Mouse (Mus musculus) lung, postnatal 0 days (tissue): Measurements from ENCODE around the gene Usp31. TPM values are rescaled to one million over a fixed set of nuclear protein-coding genes. Genes with fewer than 3 reads are reported as not detected.

Experiments used
- ATAC-seq: fragments of 200-750 bp; cut with Nextera tagmentation; 2 replicates; pipeline ENCODE4 v1.8.0; 2017; ENCODE audit warnings: moderate library complexity
- DNase-seq: peaks from one replicate; pipeline ENCODE4 v3.0.0-alpha.2; 2016; ENCODE audit warnings: low spot score
- H3K27ac ChIP-seq: fragments of 300-500 bp; sonication (generic); 2 replicates; pipeline ENCODE4 v1.5.1; 2014; ENCODE audit warnings: antibody characterized with exemption, mild to moderate bottlenecking, low read length, mixed read lengths
- H3K27me3 ChIP-seq: fragments of 300-500 bp; sonication (generic); replicated peaks from 2 replicates; pipeline ENCODE4 v1.6.1; 2014; ENCODE audit warnings: low read length, mixed read lengths; ENCODE audit not compliant: insufficient read depth
- H3K36me3 ChIP-seq: fragments of 300-500 bp; sonication (generic); 2 replicates; pipeline ENCODE4 v1.6.1; 2014; ENCODE audit warnings: low read length, mixed read lengths; ENCODE audit not compliant: insufficient read depth
- H3K4me1 ChIP-seq: fragments of 300-500 bp; sonication (generic); 2 replicates; pipeline ENCODE4 v1.6.1; 2014; ENCODE audit warnings: antibody characterized with exemption, low read depth, low read length, mixed read lengths; ENCODE audit not compliant: insufficient read depth
- H3K4me2 ChIP-seq: fragments of 300-500 bp; sonication (generic); replicated peaks from 2 replicates; pipeline ENCODE4 v1.6.1; 2014; ENCODE audit warnings: low read depth, mild to moderate bottlenecking, low read length, moderate library complexity, mixed read lengths
- H3K4me3 ChIP-seq: fragments of 300-500 bp; sonication (generic); 2 replicates; pipeline ENCODE4 v1.5.1; 2014; ENCODE audit warnings: low read depth, low read length
- H3K9ac ChIP-seq: fragments of 300-500 bp; sonication (generic); replicated peaks from 2 replicates; pipeline ENCODE4 v1.6.1; 2014; ENCODE audit warnings: low read depth, mild to moderate bottlenecking
- H3K9me3 ChIP-seq: fragments of 300-500 bp; sonication (generic); 2 replicates; pipeline ENCODE4 v1.6.1; 2016; ENCODE audit warnings: low read length, mixed read lengths
- CTCF ChIP-seq: IDR thresholded peaks from 2 replicates; pipeline ENCODE4 v1.5.1; 2016; ENCODE audit warnings: antibody characterized with exemption, mild to moderate bottlenecking
- EP300 ChIP-seq: IDR thresholded peaks from 2 replicates; pipeline ENCODE4 v1.6.1; 2016; ENCODE audit warnings: antibody characterized with exemption, mild to moderate bottlenecking, control low read depth
- WGBS: fragments of 180-500 bp; shearing (Covaris S2); extraction: QIAGEN DNeasy Blood & Tissue Kit; methylation state at CpG from one replicate; pipeline ENCODE4 v1.1.7; 2014; 5-methylcytosine and 5-hydroxymethylcytosine counted together
- polyA plus RNA-seq: library from polyadenylated mRNA; unstranded; fragments of >200 nt; fragmentation: Nextera tagmentation; extraction: Ambion mirVana; gene quantifications from 2 replicates; pipeline ENCODE4 v1.2.1, GENCODE M21; 2015

Gene Usp31
- polyA plus RNA-seq, 1 experiment from 2014 or later = 1.5 TPM

GRCm38 (mm10) chr7:121601697-121602096 is 105.4 kb downstream of the Usp31 start:
- no peaks in the 10 kb centered on the region for H3K9me3 ChIP-seq
- ATAC-seq (no peak), DNase-seq (no peak)
- H3K36me3 ChIP-seq = no peaks in the 10 kb centered on the region
- 24% methylated on average over 4 of the region's 4 CpGs for WGBS
- H3K4me3 ChIP-seq = no peak overlapping the region
- no peak overlapping the region for H3K9ac ChIP-seq
- TF ChIP-seq CTCF (no peak), EP300 (no peak)
- no peaks in the 10 kb centered on the region for H3K4me1 ChIP-seq
- no peaks in the 10 kb centered on the region for H3K27me3 ChIP-seq
- no peak overlapping the region for H3K27ac ChIP-seq
- H3K4me2 ChIP-seq = no peak overlapping the region

- Histone ChIP-seq H3K27me3 (no peaks in the 10 kb centered on the region), H3K4me3 (no peak overlapping the region), H3K9ac (no peak overlapping the region), H3K27ac (no peak overlapping the region), H3K4me2 (no peak overlapping the region), H3K4me1 (no peaks in the 10 kb centered on the region), H3K9me3 (no peaks in the 10 kb centered on the region), H3K36me3 (no peaks in the 10 kb centered on the region)
- DNase-seq (peak; percentile 30), ATAC-seq (no peak)
- no peak for TF ChIP-seq EP300
- TF ChIP-seq CTCF = no peak
- WGBS = 63% methylated on average over 3 of the region's 3 CpGs
Measured at GRCm38 (mm10) chr7:121596401-121596800, 110.7 kb downstream of the Usp31 start.

GRCm38 (mm10) chr7:121595496-121595895 is 111.6 kb downstream of the Usp31 start:
- Histone ChIP-seq H3K27ac (no peak overlapping the region), H3K27me3 (no peaks in the 10 kb centered on the region), H3K9me3 (no peaks in the 10 kb centered on the region), H3K36me3 (no peaks in the 10 kb centered on the region), H3K4me2 (no peak overlapping the region), H3K4me1 (no peaks in the 10 kb centered on the region), H3K9ac (no peak overlapping the region), H3K4me3 (no peak overlapping the region)
- ATAC-seq = no peak
- no peak for DNase-seq
- WGBS = 74% methylated on average over 4 of the region's 4 CpGs
- TF ChIP-seq EP300 (no peak), CTCF (no peak)

- no peaks in the 10 kb centered on the region for H3K9me3 ChIP-seq
- WGBS = 73% methylated on average over 5 of the region's 5 CpGs
- TF ChIP-seq CTCF (no peak), EP300 (no peak)
Measured at GRCm38 (mm10) chr7:121595085-121595484, 112.0 kb downstream of the Usp31 start.

GRCm38 (mm10) chr7:121594623-121595022 is 112.4 kb downstream of the Usp31 start:
- no peaks in the 10 kb centered on the region for H3K9me3 ChIP-seq
- no peaks in the 10 kb centered on the region for H3K27me3 ChIP-seq
- no peak overlapping the region for H3K4me2 ChIP-seq
- no peak overlapping the region for H3K9ac ChIP-seq
- H3K4me3 ChIP-seq = no peak overlapping the region
- ATAC-seq (no peak), DNase-seq (no peak)
- TF ChIP-seq CTCF (no peak), EP300 (no peak)
- WGBS = 92% methylated on average over 1 of the region's 1 CpGs
- no peak overlapping the region for H3K27ac ChIP-seq
- H3K4me1 ChIP-seq = no peaks in the 10 kb centered on the region
- no peaks in the 10 kb centered on the region for H3K36me3 ChIP-seq

More at GRCm38 (mm10) chr7:121595085-121595484, 112.0 kb downstream of the Usp31 start:
- no peaks in the 10 kb centered on the region for H3K4me1 ChIP-seq
- no peak overlapping the region for H3K9ac ChIP-seq
- ATAC-seq (no peak), DNase-seq (no peak)
- no peak overlapping the region for H3K4me2 ChIP-seq
- no peaks in the 10 kb centered on the region for H3K27me3 ChIP-seq
- H3K36me3 ChIP-seq = no peaks in the 10 kb centered on the region
- H3K27ac ChIP-seq = no peak overlapping the region
- H3K4me3 ChIP-seq = no peak overlapping the region

Other genes starting within 250 kb of the Usp31 start
- gene Scnn1g, start 27.2 kb upstream of the Usp31 start, polyA plus RNA-seq = 120 and 139 TPM in 2 replicates
- 76.3 and 79.1 TPM in 2 replicates for gene Scnn1b, start 157.8 kb upstream of the Usp31 start, polyA plus RNA-seq